Mouse (Mus musculus) G1E (cell line): ENCODE measurements around the gene Pik3c2b. TPM values are rescaled to one million over a fixed set of nuclear protein-coding genes. Genes with fewer than 3 reads are reported as not detected.
A peak's percentile ranks its signal among the peaks of the same experiment; 100 is the strongest.

Experiments used
- ATAC-seq: 2 replicates; pipeline ENCODE4 v1.8.0; 2016; ENCODE audit warnings: mild to moderate bottlenecking; ENCODE audit not compliant: insufficient number of reproducible peaks, poor library complexity, low FRiP score, severe bottlenecking; ENCODE audit errors: extremely low read depth
- DNase-seq: peaks from one replicate; pipeline ENCODE4 v3.0.0; 2012; ENCODE audit warnings: low spot score
- H3K27me3 ChIP-seq: 2 replicates; pipeline ENCODE4 v1.6.1; 2012; ENCODE audit warnings: mild to moderate bottlenecking, low read length, inconsistent platforms; ENCODE audit not compliant: insufficient read depth
- H3K36me3 ChIP-seq: replicated peaks from 2 replicates; pipeline ENCODE3; 2012; ENCODE audit warnings: mild to moderate bottlenecking, inconsistent platforms
- H3K4me1 ChIP-seq: 2 replicates; pipeline ENCODE4 v1.6.1; 2012; ENCODE audit warnings: low read depth, low read length, inconsistent platforms, mixed read lengths; ENCODE audit not compliant: insufficient read depth
- H3K4me3 ChIP-seq: 2 replicates; pipeline ENCODE4 v1.5.1; 2012; ENCODE audit warnings: low read depth, mild to moderate bottlenecking, inconsistent platforms, low read length, moderate library complexity, mixed read lengths
- H3K9me3 ChIP-seq: replicated peaks from 2 replicates; pipeline ENCODE4 v1.6.1; 2012; ENCODE audit warnings: inconsistent platforms
- CTCF ChIP-seq: IDR thresholded peaks from 2 replicates; pipeline ENCODE4 v1.5.1; 2012; ENCODE audit warnings: low read depth, low read length, inconsistent platforms, mixed read lengths
- GATA1 ChIP-seq: IDR thresholded peaks from 2 replicates; pipeline ENCODE4 v1.6.1; 2012; ENCODE audit warnings: borderline replicate concordance, low read length, inconsistent platforms, mixed read lengths
- GATA2 ChIP-seq: IDR thresholded peaks from 2 replicates; pipeline ENCODE4 v1.6.1; 2012; ENCODE audit warnings: low read depth, low read length, inconsistent platforms, borderline replicate concordance
- POLR2AphosphoS5 ChIP-seq: IDR thresholded peaks from 2 replicates; pipeline ENCODE4 v1.6.1; 2012; ENCODE audit warnings: low read depth, low read length, inconsistent platforms; ENCODE audit not compliant: insufficient replicate concordance
- TAL1 ChIP-seq: conservative IDR thresholded peaks from 2 replicates; pipeline ENCODE4 v1.6.1; 2012; ENCODE audit warnings: low read depth, low read length, inconsistent platforms, mixed read lengths
- polyA plus RNA-seq: library from polyadenylated mRNA; stranded (reverse); fragments of >175 nt; gene quantifications from 2 replicates; pipeline ENCODE4 v1.2.3, GENCODE M21; 2012
- total RNA-seq, 2 experiments: library from RNA; stranded (forward) in 1 of 2; stranded (reverse) in 1 of 2; fragments of 200-1000 nt in 1 of 2; fragments of >200 nt in 1 of 2; fragmentation: Nextera tagmentation in 1 of 2; gene quantifications; 2 replicates each; pipeline ENCODE4 v1.2.3; 2014 to 2017

Gene Pik3c2b
- total and polyA plus RNA-seq, 3 experiments: 0.27 TPM; not detected in 2

DNA sequence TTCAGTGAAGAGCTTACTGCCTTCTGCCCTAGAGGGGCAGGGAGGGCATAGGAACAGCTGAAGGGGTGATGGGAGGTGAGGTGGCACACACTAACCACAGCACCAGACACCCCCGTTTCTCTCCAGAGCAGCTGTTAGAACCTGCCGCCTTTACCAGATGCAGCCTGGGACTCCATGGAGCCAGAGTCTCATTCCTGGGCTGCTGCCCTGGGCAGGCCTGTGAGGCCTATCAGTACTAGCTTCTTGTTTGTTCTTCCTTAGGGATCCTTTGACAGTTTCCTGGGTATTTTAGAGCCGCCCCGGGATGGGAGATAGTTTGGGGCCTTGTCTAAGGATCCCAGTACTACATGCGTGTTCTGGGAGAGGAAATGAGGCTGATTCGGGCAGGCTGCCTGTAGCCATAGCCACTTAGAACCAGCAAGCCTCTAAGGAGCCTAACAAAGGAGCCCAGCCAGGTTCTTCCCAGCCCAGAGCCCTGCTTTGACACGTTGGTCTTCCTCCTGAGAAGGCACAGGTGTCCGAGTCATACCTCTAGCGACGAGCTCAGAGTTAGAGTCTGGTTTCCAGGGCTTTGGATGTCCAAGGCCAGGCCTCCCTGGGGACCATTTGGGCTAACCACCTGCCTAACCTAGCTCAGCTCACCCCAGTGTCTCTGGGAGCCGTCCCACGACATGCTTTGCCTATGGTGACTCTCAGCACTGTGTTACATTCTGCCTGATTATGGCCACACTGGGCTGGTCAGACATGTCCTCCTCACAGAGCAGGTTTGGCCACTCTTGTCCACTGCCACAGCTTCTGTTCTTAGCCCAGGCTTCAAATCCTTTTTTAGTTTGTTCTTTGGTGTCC, 24.0 kb downstream of the Pik3c2b start:
- Histone ChIP-seq H3K27me3 (peaks cover 54% of the 10 kb centered on the region), H3K4me1 (no peaks in the 10 kb centered on the region), H3K9me3 (no peaks in the 10 kb centered on the region), H3K4me3 (no peak overlapping the region), H3K36me3 (no peaks in the 10 kb centered on the region)
- TF ChIP-seq GATA2: no peak
- TF ChIP-seq TAL1: no peak
- no peak for TF ChIP-seq GATA1
- no peak for TF ChIP-seq CTCF
- TF ChIP-seq POLR2AphosphoS5: no peak
- no peak for ATAC-seq
- no peak for DNase-seq

- no peaks in the 10 kb centered on the region for H3K4me1 ChIP-seq
- TF ChIP-seq POLR2AphosphoS5 (no peak), GATA2 (no peak), GATA1 (no peak), CTCF (no peak), TAL1 (no peak)
- ATAC-seq (no peak), DNase-seq (no peak)
- H3K4me3 ChIP-seq: no peak overlapping the region
- H3K36me3 ChIP-seq: no peaks in the 10 kb centered on the region
- H3K27me3 ChIP-seq: peaks cover 57% of the 10 kb centered on the region
- no peaks in the 10 kb centered on the region for H3K9me3 ChIP-seq
Measured at GRCm38 (mm10) chr1:133070157-133070556, 24.7 kb downstream of the Pik3c2b start.

GRCm38 (mm10) chr1:133071666-133072381, 26.4 kb downstream of the Pik3c2b start:
- H3K4me3 ChIP-seq: no peak overlapping the region
- TF ChIP-seq TAL1 (no peak), GATA1 (no peak)
- H3K4me1 ChIP-seq: no peaks in the 10 kb centered on the region
- ATAC-seq (no peak), DNase-seq (no peak)
- peaks cover 57% of the 10 kb centered on the region for H3K27me3 ChIP-seq
- H3K36me3 ChIP-seq: no peaks in the 10 kb centered on the region
- H3K9me3 ChIP-seq: no peaks in the 10 kb centered on the region

GRCm38 (mm10) chr1:133073327-133073856, 27.9 kb downstream of the Pik3c2b start:
- Histone ChIP-seq H3K4me3 (no peak overlapping the region), H3K27me3 (peaks cover 65% of the 10 kb centered on the region), H3K36me3 (no peaks in the 10 kb centered on the region), H3K9me3 (no peaks in the 10 kb centered on the region), H3K4me1 (no peaks in the 10 kb centered on the region)
- ATAC-seq (no peak), DNase-seq (no peak)
- no peak for TF ChIP-seq GATA2
- TF ChIP-seq POLR2AphosphoS5: no peak
- TF ChIP-seq GATA1: no peak
- TF ChIP-seq TAL1: no peak
- no peak for TF ChIP-seq CTCF

GRCm38 (mm10) chr1:133074541-133074940, 29.1 kb downstream of the Pik3c2b start:
- TF ChIP-seq GATA1 (no peak), POLR2AphosphoS5 (peak; percentile 26; the same call in 1 of the 2 replicates)
- peaks cover 57% of the 10 kb centered on the region for H3K27me3 ChIP-seq
- H3K36me3 ChIP-seq: no peaks in the 10 kb centered on the region
- H3K9me3 ChIP-seq: no peaks in the 10 kb centered on the region
- ATAC-seq: no peak
- no peak for DNase-seq
- H3K4me1 ChIP-seq: no peaks in the 10 kb centered on the region
- H3K4me3 ChIP-seq: no peak overlapping the region; the same call in 1 of the 2 replicates

DNA sequence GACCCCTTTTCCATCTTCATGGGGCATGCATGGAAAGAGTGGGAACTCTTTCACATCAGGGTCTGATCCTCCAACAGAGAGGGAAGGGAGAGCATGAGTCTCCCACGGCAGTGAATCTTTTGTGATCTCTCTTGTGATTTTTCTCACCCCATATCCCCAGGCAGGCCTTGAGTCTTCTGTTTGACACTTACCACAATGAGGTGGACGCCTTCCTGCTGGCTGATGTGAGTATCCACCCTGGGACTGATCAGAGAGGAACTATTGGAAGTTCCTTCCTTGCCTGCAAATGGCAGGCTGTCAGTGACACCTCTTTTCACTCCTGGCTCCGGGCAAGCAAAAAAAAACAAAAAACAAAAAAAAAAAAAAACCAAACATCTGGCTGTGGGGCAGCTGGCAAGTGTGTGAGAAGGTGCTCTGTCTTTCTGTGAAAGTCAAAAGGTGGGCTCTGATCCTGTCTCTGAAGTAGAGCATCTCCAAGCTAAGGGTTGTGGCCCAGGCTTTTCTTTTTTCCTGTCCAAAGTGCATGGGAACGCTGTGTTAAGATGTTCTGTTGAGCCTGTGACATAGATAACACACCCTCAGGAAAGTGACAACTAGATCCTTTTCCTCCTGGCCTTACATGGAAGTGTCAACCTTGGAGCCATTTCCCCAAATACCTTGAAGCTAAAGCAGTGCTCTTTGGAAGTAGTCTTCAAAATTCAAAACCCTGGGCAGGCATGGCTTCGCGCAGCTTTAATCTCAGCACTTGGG, 30.4 kb downstream of the Pik3c2b start:
- Histone ChIP-seq H3K27me3 (peaks cover 63% of the 10 kb centered on the region), H3K36me3 (no peaks in the 10 kb centered on the region), H3K4me1 (no peaks in the 10 kb centered on the region), H3K4me3 (no peak overlapping the region), H3K9me3 (no peaks in the 10 kb centered on the region)
- ATAC-seq (no peak), DNase-seq (no peak)
- no peak for TF ChIP-seq GATA1
- no peak for TF ChIP-seq CTCF
- TF ChIP-seq POLR2AphosphoS5: no peak
- TF ChIP-seq GATA2: no peak
- TF ChIP-seq TAL1: no peak
